Mouse (Mus musculus): ENCODE measurements around the gene Vps13c.

Gene Vps13c

DNA sequence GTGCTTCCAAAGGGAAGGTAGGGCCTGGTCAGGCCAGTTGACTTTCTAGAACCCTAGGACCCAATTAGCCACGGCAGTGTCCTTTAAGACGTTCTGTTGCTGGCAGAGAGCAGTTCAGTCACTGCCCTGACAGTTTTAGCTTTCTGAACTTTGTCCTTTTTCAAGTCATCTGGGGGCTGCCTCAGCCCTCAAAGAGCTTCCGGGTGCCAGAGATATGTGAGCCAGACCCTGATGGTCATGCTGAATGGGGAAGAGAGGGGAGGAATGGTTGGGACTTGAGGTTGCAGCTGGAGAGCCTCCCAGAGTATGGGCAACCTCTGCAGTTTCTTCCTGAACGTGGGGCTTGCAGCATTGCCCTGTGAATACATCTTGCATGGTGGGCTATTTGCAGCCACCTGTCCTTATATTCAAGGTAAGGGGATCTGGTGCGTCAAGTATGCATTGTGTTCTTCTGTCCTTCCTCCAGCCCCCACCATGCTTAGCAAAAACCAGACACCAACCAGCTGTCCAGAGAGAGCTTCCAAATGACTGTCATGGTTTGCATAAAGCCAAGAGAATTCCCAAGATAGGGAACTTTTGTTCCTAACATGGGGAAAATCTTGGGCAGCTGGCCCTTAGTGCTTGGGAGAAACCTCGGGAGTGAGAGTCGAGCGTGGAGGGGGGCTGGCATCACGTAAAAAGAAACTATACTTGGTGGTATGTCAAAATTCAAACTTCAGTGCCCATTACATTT, 182.3 kb downstream of the Vps13c start:
- DNase-seq = no peak

DNA sequence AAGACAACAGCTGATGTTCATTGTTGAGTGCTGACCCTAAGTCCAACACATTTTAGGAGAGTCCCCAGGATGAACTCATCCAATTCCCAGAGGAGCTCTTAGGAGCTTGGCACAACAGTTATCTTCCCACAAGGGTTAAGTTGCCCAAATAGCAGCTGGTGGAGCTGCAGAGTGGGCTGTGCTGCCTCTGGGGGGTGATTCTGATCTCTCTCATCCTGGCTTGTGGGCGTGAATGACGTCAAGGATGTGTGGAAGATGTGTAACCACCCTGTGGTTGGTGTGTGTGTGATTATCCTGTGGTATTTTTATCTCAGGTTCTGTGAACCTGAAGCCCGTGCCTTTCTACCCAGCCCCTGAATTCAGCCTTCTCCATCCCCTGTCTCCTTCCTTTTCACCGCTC, 188.4 kb downstream of the Vps13c start:
- no peak for DNase-seq

DNA sequence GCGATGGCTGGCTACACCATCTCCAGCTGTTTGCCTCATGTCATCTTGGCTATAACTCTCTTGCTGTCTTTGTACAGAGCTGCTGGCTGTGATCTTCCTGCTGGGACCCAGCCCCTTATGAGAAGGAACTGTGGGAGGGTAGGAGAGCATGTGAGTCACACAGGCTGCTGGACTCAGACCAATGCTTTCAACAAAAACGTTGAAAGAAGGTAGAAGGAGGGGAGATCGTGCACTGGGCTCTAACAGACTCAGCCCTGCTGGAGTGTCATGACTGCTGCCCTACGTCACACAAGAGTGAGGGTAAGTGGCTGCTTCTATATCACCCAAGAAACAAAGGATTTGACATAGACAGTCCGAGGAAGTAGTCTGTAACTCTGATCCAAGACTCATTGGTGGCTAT, 193.6 kb downstream of the Vps13c start:
- no peak for DNase-seq

Measured in cerebellum, adult 9-11 months (tissue).